Mouse (Mus musculus): Measurements from ENCODE around the gene Gimap4. TPM values are rescaled to one million over a fixed set of nuclear protein-coding genes. Genes with fewer than 3 reads are reported as not detected.

The Gimap4 gene
- total RNA-seq, 2 experiments from 2014 or later = 0.40 to 0.90 TPM

DNA sequence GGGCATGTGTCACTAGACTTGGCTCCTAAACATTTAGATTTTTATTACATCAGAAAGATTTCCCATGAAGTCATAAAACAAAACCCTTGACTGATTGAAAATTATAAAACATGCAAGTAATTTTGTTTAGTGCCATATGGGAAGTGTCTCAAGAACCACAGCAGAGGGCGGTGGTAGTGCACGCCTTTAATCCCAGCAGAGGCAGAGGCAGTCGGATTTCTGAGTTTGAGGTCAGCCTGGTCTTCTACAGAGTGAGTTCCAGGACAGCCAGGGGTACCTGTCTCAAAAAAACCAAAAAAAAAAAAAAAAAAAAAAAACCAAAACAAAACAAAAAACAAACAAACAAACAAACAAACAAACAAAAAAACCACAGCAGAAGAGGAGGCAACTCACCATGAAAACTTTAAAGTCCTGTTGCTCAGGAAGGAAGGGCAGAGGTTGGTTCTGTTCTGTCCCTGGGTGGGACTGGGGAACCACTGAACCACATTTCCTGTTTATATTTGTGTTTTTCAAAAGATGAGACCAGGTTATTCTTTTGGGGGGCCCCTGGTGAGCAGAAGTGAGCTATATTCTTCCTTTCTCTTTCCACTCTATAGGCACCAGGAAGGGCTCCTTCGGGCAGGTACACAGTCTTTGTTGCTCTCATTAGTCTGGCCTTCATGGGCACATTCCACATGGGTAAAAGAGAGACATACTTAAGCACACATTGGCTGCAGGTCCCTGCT lies 12.6 kb downstream of the Gimap4 start:
- DNase-seq (ENCODE audit: low spot score in 2 of 2) = no peak
- intact Hi-C loops (cut with DNase I) = no loop called here

DNA sequence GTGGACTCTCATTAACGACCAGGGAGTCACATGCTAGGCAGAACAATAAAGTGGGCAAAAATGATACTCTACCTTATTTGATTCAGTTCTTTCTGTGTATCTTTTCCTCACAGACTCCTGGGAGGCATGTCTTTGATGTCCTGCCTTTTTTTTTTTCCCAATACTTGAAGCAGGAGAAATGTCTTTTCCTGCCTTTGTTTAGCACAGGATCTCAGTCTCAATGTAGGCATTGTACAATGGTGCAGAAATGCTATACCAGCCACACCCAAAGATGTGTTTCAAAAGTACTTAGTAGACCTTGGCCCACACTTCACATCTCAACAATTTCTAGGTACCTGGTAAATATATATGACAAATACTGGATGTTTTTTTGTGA lies 13.2 kb downstream of the Gimap4 start:
- intact Hi-C loops (cut with DNase I) = no loop called here
- no peak for DNase-seq (ENCODE audit: low spot score in 2 of 2)

DNA sequence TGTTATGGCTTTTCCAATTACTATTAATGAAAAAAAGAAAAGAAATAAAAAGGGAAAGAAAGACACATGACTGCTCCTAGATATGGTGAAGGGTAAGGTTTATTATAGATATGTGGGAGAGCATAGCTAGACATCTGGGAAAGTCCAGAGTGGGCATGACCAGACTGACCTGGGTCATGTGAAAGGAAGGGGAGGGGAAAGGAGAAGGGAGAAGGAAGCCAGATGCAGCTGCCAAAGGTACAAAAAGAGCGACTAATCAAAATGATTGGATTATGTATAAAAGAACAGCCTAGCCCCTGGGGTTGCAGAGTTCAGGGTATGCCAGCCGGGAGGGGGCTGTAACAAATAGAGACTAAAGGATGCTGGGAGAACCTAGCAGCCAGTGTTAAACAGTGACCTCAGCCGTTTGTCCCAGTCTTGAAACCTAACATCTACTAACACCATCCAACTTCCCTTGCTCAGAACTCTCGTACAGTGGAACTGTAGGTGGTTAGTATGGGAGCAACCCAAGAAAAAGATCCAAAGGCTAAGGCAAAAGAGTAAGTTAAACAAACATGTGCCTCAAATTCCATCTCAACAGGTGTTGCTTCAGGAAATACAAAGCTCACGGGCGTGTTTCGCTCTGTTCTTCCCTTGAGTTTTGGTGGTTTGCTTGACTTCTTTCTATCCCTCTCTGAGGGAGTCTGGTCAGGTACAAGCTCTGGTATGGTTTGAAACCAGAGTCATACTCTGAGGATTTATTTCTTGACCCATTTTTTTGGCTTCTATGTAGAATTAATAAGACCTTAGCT lies 13.9 kb downstream of the Gimap4 start:
- no peak for DNase-seq (ENCODE audit: low spot score in 2 of 2)
- intact Hi-C loops (cut with DNase I) = no loop called here

DNA sequence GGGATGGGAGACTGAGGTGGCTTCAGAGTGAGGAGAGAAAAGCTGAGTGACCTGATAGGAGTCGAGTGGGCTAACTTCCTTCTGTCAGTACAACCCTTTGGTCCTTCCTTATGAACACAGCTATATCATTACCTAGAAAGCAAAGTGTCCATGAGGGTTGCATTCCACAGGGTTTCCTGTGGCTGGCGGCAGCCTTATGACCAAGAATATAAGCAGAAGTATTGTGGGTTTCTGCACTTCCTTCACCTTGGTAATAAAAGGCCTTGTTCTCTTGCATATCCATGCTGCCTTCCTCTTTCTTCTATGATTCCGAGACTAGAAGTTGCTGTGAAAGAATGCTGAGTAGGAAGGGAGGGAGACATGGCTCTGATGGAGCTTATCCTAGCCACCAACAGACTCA lies 14.5 kb downstream of the Gimap4 start:
- DNase-seq (ENCODE audit: low spot score in 2 of 2) = no peak
- intact Hi-C loops (cut with DNase I) = no loop called here

DNA sequence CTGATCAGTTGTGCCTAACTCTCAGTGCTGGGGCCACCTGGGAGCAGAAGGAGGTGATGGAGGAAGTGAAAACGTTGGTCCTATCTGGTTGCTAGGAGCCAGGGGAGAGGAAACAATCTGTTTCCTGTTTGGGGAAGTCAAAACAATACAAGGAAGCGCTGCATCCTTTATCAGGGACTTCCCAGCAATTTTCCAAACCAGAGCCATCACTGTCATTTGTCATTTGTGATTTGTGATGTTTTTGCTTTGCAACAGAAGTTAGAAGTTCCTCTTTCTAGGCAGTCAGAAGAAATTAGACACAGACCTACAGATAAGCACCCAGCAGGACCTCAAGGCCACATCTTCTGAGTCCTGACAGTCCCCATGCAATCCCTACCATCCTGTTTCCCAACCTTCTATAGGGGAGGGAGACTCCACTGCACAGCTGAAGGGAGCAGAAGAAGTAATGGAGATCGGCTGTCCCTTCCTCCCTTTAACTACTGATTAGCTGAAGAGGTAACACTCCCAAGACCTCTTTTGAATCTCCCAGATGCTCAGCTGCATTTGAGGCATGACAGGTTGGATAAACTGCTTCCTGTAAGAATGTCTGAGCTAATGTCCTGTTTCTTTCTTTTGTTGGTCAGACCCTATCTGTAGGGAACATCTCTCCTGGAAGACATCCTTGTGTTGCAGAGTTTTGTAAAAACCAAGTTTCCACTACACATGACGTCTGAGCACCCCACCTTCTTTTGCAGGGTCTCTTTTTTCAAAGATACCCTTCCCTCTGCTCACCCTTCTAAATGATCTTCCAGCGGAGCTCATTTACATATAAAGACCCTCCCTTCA lies 16.1 kb downstream of the Gimap4 start:
- no peak for DNase-seq (ENCODE audit: low spot score in 2 of 2)
- intact Hi-C loops (cut with DNase I) = no loop called here

DNA sequence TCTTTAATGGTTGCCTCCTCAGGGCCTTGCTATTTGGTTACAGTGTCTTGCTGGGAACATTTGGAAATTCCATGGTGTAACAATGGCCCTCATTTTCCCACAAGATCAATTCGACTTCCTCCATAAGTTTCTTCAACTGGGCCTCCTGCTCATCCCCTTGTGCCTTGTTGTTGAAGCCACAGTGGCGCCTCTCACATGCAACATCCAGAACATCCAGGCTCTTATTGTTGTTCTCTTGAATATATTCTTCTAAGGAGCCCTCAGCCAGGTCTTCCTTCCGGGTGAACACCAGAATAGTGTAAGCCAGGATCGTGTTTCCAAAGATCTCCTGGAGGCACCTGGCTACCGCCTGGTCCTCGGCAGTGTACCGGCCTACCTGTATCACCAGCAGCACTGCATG lies 17.8 kb downstream of the Gimap4 start:
- no peak for DNase-seq (ENCODE audit: low spot score in 2 of 2)
- intact Hi-C loops (cut with DNase I) = no loop called here

DNA sequence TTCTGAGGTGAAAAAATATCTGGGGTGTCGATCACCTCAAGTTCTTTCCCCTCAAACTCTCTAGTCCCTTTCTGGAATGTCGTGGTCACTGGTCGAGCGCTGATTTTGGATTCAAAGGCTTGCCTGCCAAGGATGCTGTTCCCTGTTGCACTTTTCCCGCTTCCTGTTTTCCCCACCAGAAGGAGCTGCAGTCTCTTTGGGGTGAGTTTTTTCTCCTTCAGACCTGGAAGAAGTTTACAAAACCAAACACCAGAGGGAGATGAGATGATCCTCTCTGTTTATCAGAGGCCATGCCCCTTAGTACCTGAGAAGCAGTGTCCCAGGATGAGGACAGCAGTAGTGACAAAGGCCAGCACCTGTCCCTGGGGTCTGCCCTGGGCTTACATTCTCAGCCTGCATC lies 18.3 kb downstream of the Gimap4 start:
- intact Hi-C loops (cut with DNase I) = no loop called here
- no peak for DNase-seq (ENCODE audit: low spot score in 2 of 2)

DNA sequence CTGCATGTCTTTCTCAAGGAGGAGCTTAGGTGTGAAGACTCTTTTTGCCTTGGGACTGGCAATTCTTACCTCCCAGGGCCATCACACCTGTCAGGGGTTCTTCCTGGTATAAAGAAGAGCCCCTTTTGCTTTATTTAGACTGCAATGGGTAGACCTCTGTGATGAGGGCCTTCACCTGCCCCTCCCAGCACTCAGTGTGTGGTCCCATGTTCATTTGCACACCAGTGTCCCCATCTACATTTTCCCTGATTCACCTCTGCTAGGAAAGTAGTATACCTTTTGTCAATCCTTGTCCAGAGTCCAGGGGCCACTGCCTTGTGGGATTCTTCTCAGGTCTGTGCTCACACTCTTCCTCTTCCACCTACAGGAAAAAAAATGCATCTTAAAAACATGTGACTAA lies 19.8 kb downstream of the Gimap4 start:
- DNase-seq (ENCODE audit: low spot score in 2 of 2) = no peak
- intact Hi-C loops (cut with DNase I) = no loop called here

DNA sequence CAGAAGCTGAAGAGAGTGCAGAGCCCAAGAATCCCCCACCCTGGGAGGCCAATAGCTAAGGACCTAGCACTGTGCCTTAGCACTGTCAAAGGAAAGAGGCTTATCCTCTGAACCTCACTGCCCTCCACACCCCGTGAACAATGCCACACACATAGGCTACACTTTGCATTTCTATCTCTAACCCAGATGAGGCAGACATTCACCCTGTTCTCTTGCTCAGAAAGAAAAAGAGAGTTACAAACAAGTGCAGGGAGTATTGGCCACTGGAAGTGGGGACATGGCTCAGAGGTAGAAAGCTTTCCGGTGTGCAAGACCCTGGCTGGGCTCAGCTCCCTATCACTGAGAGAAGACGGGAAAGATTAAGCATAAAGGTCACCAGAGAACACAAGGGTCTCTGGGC lies 21.8 kb downstream of the Gimap4 start:
- intact Hi-C loops (cut with DNase I) = no loop called here
- DNase-seq (ENCODE audit: low spot score in 2 of 2) = no peak

DNA sequence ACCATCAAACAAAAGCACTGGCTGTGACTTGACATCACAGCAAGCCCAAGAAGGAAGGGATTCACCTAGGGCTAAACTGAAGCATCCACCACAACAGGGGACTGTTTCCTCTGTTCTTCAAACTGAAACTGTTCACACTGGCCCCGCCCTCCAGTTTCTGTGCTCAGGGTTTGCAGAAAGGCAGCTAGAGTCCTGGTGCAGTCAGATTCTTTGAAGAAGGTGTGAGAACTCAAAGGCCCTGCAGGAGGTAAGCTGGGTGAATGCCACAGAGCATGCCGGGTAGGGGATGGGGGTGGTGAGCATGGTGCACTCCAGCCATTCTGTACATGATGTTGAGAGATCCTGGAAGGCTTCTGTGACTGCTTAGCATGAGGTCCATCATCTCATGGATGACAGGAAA lies 34.1 kb downstream of the Gimap4 start, which contains the start of the genes Gm28053 and Gimap7:
Gene Gm28053, plus strand, starts transcription at position 153 of the 400 bp plus-strand sequence.
Gene Gimap7, plus strand, starts transcription at position 167 of the 400 bp plus-strand sequence.
- no peak for DNase-seq (ENCODE audit: low spot score in 2 of 2)
- intact Hi-C loops (cut with DNase I) = no loop called here

DNA sequence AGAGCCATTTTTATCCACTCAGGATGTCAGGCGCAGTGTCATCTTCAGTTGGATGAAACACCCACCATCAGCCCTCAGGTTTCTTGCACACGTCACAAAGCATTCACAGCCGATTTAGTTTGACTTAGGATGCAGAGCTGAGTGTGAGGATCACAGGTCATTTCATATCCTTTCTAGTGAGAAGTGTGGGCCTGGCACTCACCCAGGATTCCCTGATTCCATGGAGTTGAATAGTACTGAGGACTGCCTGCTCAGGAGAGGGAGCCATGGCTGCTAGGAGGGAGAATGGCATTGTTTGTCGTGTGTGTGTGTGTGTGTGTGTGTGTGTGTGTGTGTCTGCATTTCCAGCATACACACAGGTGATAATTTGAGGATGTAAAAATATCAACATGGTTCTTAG lies 36.0 kb downstream of the Gimap4 start:
- intact Hi-C loops (cut with DNase I) = no loop called here
- no peak for DNase-seq (ENCODE audit: low spot score in 2 of 2)

DNA sequence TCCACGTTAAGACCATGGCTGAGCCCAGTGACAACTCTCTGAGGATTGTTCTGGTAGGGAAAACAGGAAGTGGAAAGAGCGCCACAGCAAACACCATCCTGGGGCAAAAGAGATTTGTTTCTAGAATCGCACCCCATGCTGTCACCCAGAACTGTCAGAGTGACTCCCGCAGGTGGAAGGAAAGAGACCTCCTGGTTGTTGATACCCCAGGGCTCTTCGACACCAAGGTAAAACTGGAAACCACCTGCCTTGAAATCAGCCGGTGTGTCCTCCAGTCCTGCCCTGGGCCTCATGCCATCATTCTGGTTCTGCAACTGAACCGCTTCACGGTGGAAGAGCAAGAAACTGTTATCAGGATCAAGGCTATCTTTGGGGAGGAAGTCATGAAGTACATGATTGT lies 39.1 kb downstream of the Gimap4 start:
- intact Hi-C loops (cut with DNase I) = no loop called here
- no peak for DNase-seq (ENCODE audit: low spot score in 2 of 2)

DNA sequence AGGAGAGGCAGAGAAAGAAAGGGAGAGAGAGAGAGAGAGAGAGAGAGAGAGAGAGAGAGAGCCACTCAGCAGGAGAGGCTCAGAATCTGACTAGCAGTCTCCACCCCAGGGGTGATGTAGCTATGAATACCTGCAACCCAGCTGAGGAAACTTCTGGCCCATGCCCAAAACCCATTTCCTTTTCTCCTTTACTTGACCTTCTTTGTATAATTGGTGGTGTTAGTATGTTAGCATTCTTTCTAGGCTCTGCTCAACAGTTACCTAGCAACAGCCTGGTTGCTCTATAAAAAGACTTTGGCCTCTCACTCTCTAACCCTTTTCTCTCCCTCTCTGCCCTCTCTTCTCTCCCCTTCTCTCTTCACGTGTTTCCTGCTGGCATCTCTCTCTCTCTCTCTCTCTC lies 41.1 kb downstream of the Gimap4 start:
- intact Hi-C loops (cut with DNase I) = no loop called here
- DNase-seq (ENCODE audit: low spot score in 2 of 2) = peak; percentile 9 to 51

DNA sequence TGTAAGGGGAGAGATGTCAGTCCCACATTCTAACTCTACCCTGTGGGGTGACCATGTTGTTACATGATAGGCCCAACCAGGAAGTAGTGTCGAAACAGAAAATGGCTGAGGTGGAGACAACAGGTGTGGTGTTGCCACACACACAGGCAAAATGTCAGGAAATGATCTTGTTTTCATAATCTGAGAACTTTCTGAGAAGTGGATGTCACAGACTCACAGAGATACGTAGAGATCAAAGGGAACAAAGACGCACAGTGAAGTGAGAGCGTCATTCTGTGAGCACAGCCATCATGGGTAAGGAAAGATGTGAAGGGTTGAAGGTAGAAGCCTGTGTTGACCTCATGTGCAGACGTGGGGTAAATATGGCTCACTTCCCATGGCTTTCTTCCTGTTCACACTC lies 43.4 kb downstream of the Gimap4 start:
- no peak for DNase-seq (ENCODE audit: low spot score in 2 of 2)

DNA sequence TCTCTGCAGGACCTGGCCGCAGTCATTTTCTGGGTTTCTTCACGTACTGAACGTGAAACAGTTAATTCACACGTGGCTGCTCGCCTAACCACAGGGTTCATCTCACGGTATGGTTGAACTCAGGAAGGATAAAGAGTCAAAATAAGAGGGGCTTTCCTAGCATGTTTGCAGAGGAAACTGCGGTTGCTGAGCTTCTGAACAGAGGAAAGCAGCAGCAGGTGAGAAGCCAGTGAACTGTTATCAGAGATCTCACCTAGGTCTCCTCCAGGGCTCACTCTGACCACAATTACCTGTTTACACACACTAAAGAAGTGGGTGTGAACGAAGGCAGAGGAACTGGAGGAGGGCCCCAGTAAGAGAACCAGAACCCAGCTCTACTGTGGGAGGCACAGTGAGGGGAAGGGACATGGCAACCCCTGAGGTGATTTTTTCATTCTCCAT lies 48.5 kb downstream of the Gimap4 start:
- no peak for DNase-seq (ENCODE audit: low spot score in 2 of 2)
- intact Hi-C loops (cut with DNase I) = no loop called here

More for the DNA sequence above, 43.4 kb downstream of the Gimap4 start:
- intact Hi-C loops (cut with DNase I) = no loop called here

DNA sequence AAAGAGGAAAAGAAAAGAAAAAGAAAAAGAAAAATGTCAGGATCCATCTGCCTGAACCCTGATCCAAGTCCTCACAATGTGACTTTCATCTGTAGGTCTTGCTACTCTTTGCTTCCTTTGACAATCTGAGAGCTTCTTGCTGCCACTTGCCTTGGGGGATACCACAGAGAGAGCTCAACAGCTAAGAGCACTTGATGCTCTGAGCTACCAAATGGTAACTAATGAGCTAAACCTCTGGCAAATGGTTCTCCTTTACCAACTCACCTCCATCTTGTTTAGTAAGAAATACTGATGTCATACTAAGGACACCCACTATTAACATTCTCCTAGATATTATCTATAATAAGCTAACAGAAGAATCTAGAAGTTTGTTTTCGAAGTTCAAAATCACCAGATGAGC lies 49.3 kb downstream of the Gimap4 start:
- intact Hi-C loops (cut with DNase I) = no loop called here
- DNase-seq (ENCODE audit: low spot score in 2 of 2) = no peak

DNA sequence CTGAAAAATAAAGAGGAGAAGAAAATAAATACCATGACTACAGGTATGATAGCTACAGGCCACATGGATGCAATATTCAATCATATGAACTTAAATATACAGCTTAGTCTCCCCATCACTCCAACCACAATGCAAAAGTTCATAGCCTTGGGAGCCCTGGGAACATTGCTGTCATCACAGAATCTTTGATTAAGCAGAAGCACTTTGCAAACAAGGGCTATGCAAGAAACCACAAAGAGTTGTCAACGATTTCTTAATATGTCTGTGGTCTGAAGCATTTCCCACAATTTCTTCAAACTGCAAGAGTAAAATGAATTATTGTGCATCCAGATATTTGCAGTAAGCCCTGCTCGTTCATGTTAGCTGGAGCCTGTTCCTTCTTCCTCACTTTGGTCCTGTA lies 52.7 kb downstream of the Gimap4 start:
- DNase-seq (ENCODE audit: low spot score in 2 of 2) = no peak
- intact Hi-C loops (cut with DNase I) = no loop called here

DNA sequence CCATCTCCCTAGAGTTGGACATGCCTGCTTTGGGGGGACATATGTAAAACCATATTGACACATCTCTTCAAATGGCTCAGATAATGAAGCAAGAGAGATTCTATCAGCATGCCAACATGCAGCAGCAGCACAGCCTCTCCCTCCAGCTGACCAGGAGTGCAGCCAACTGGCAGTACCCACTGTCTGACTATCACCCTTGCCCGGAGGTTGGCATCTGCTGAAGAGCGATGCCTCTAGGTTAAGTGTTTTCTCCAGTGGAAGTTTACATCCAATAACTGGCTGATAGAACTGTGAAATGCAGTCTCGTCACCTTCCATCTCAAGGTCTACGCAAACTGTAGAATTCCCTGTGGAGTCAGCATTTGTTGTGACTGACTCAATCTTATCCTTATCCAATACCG lies 53.3 kb downstream of the Gimap4 start:
- no peak for DNase-seq (ENCODE audit: low spot score in 2 of 2)
- intact Hi-C loops (cut with DNase I) = no loop called here

DNA sequence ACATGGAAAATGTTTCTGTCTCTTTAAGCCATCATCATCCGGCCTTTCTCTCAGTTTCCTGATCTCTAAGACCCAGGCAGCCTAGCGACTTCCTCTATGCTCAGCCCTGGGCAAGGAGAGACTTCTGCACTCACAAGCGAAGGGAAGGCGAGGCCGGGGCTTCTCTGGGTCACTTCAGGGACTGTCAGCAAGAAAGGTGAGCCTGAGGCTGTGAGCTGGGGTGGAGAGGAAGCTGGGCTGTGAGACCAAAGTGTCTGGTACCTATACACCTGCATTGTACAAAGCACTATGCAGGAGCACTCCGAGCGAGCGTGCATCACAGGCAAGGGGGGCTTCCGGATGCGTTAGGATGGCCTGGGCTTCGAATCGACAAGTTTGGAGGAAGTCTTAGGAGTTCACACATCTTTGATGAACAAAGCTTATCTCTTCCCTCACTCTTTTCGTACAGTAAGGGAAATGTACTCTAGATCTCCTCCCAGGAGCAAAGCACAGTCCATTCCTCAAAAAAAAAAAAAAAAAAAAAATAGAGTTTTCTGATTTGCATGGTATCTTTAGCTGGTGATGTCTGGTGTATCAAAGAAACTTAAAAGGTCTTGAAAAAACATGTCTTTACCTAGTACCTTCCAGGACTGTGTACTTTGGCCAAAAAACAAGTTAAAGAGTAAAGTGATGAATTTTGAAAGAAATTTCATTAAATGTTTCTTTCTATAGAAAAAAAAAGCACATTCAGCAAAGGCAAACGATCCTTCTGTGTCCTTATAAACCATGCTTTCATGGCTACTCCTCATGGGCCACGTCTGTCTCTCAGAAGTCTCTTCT lies 54.8 kb downstream of the Gimap4 start, which contains the start of gene Gimap1:
Gene Gimap1, plus strand, starts transcription at position 94 of the 819 bp plus-strand sequence.
- intact Hi-C loops (cut with DNase I) = no loop called here
- DNase-seq (ENCODE audit: low spot score in 2 of 2) = no peak

Measured in left cerebral cortex, postnatal 14 days (tissue).